Mouse (Mus musculus) embryonic facial prominence, embryonic 11.5 days (tissue): Measurements from ENCODE around the gene Prmt7. TPM values are rescaled to one million over a fixed set of nuclear protein-coding genes. Genes with fewer than 3 reads are reported as not detected.

Experiments used
- ATAC-seq: fragments of 200-750 bp; cut with Nextera tagmentation; replicated peaks from 2 replicates; pipeline ENCODE4 v1.8.0; 2017; ENCODE audit warnings: low read depth; ENCODE audit not compliant: insufficient number of reproducible peaks, low FRiP score, low TSS enrichment
- DNase-seq: peaks from one replicate; pipeline ENCODE4 v3.0.0-alpha.2; 2015; ENCODE audit warnings: low spot score
- H3K27ac ChIP-seq: fragments of 300-500 bp; sonication (generic); replicated peaks from 2 replicates; pipeline ENCODE4 v1.5.1; 2014; ENCODE audit warnings: mild to moderate bottlenecking, low read depth, low read length, control low read depth
- H3K27me3 ChIP-seq: fragments of 300-500 bp; sonication (generic); 2 replicates; pipeline ENCODE4 v1.6.1; 2014; ENCODE audit warnings: mild to moderate bottlenecking, low read length, moderate library complexity, mixed read lengths; ENCODE audit not compliant: control insufficient read depth, insufficient read depth
- H3K36me3 ChIP-seq: fragments of 300-500 bp; sonication (generic); replicated peaks from 2 replicates; pipeline ENCODE4 v1.6.1; 2014; ENCODE audit warnings: low read depth, mild to moderate bottlenecking, low read length, moderate library complexity, mixed read lengths; ENCODE audit not compliant: control insufficient read depth, insufficient read depth
- H3K4me1 ChIP-seq: fragments of 300-500 bp; sonication (generic); 2 replicates; pipeline ENCODE4 v1.6.1; 2014; ENCODE audit warnings: low read length, mixed read lengths; ENCODE audit not compliant: control insufficient read depth, insufficient read depth
- H3K4me2 ChIP-seq: fragments of 300-500 bp; sonication (generic); 2 replicates; pipeline ENCODE4 v1.6.1; 2014; ENCODE audit warnings: low read depth, mild to moderate bottlenecking, control low read depth, low read length, moderate library complexity
- H3K4me3 ChIP-seq: fragments of 300-500 bp; sonication (generic); 2 replicates; pipeline ENCODE4 v1.5.1; 2014; ENCODE audit warnings: low read depth, low read length, control low read depth
- H3K9ac ChIP-seq: fragments of 300-500 bp; sonication (generic); replicated peaks from 2 replicates; pipeline ENCODE4 v1.6.1; 2014; ENCODE audit warnings: mild to moderate bottlenecking, control low read depth, low read length
- H3K9me3 ChIP-seq: fragments of 300-500 bp; sonication (generic); replicated peaks from 2 replicates; pipeline ENCODE4 v1.6.1; 2016; ENCODE audit warnings: mild to moderate bottlenecking, low read length, inconsistent platforms, mixed read lengths; ENCODE audit not compliant: control insufficient read depth
- WGBS: fragments of 180-500 bp; shearing (Covaris S2); extraction: QIAGEN DNeasy Blood & Tissue Kit; methylation state at CpG from one replicate; pipeline ENCODE4 v1.1.7; 2014; 5-methylcytosine and 5-hydroxymethylcytosine counted together
- polyA plus RNA-seq: library from polyadenylated mRNA; unstranded; fragments of >200 nt; fragmentation: Nextera tagmentation; extraction: Ambion mirVana; gene quantifications from 2 replicates; pipeline ENCODE4 v1.2.1, GENCODE M21; 2014

Prmt7 gene
- polyA plus RNA-seq, 1 experiment from 2014 or later: 62.7 TPM

DNA sequence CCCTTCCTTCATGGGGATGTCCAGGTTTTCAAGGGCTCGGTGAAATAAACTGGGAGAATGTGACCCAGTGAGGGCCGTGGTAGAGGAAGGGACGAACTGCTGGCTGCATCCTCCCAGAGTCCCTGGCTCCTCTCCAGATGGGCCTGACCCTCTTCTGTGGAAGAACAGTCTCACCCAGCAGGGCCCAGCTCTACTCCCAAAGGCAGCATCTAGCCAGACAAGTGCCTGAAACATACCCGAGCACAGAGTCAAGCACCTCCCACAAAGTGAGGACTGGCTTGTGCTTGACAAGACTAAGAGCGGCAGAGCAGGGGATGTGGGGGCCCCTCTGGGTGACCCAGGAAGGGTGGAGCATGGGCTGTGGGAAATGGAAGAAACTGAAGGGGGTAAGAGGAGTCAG lies 51.6 kb downstream of the Prmt7 start:
- H3K9ac ChIP-seq: no peak overlapping the region
- no peaks in the 10 kb centered on the region for H3K36me3 ChIP-seq
- no peaks in the 10 kb centered on the region for H3K27me3 ChIP-seq
- no peak for DNase-seq
- WGBS: 75% methylated on average over 5 of the region's 5 CpGs
- no peak for ATAC-seq
- no peaks in the 10 kb centered on the region for H3K9me3 ChIP-seq
- H3K4me2 ChIP-seq: no peak overlapping the region
- no peak overlapping the region for H3K27ac ChIP-seq
- no peak overlapping the region for H3K4me3 ChIP-seq
- H3K4me1 ChIP-seq: no peaks in the 10 kb centered on the region

- Histone ChIP-seq H3K4me2 (no peak overlapping the region), H3K4me3 (no peak overlapping the region), H3K27me3 (no peaks in the 10 kb centered on the region), H3K9me3 (no peaks in the 10 kb centered on the region), H3K27ac (no peak overlapping the region), H3K9ac (no peak overlapping the region), H3K36me3 (no peaks in the 10 kb centered on the region), H3K4me1 (no peaks in the 10 kb centered on the region)
- ATAC-seq (no peak; the same call in 1 of the 2 replicates), DNase-seq (no peak)
- WGBS: 87% methylated on average over 4 of the region's 4 CpGs
Observed at GRCm38 (mm10) chr8:106263928-106264327, 53.2 kb downstream of the Prmt7 start.

DNA sequence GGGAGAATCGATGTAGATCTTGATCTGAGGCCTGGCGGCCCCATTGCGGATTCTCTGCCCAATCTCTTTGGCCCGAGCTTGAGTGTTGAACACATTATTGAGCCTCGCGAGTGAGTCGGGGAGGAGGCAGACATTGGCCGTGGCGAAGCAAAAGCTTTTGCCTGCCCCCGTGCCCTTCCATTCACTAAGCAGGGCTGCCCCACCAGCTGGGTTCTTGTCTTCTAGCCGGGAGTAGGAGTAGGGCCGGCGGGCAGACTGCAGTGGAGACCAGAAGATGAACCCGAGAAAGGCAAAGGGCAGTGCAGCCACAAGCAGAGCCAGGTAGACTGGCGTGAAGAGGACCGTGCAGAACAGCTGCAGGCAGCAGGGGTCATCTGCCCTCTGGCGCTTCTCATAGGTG lies 54.7 kb downstream of the Prmt7 start:
- ATAC-seq: no peak
- no peak overlapping the region for H3K9ac ChIP-seq
- no peaks in the 10 kb centered on the region for H3K27me3 ChIP-seq
- H3K4me1 ChIP-seq: peaks cover 1% of the 10 kb centered on the region
- H3K36me3 ChIP-seq: no peaks in the 10 kb centered on the region
- no peak for DNase-seq
- H3K4me2 ChIP-seq: no peak overlapping the region
- H3K27ac ChIP-seq: no peak overlapping the region
- H3K4me3 ChIP-seq: no peak overlapping the region
- 89% methylated on average over 17 of the region's 17 CpGs for WGBS
- H3K9me3 ChIP-seq: no peaks in the 10 kb centered on the region

- Histone ChIP-seq H3K9ac (no peak overlapping the region), H3K9me3 (no peaks in the 10 kb centered on the region), H3K4me3 (no peak overlapping the region), H3K4me2 (no peak overlapping the region), H3K27me3 (no peaks in the 10 kb centered on the region), H3K27ac (no peak overlapping the region), H3K36me3 (no peaks in the 10 kb centered on the region), H3K4me1 (peaks cover 3% of the 10 kb centered on the region)
- 64% methylated on average over 5 of the region's 5 CpGs for WGBS
- no peak for DNase-seq
- no peak for ATAC-seq
Observed at GRCm38 (mm10) chr8:106268710-106269346, 58.1 kb downstream of the Prmt7 start.

DNA sequence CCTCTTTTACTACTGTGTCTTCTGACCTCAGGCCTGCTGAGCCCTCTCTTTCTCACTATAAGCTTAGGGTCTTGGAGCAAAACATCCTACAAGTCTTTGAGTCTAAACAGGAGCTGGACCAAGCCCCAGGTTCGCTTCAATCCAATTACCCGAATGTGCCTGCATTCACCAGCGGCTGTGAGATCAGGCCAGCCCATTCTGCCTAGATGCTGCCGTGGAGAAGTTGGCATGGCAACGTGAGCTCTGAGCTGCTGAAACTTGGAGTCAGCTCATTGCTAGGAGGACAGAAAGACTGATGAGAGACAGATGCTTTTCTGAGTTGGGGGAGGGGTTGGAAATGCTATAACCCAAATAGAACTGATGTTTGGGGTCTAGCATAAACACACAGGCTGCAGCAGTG lies 60.1 kb downstream of the Prmt7 start:
- DNase-seq (peak; percentile 83), ATAC-seq (peak; percentile 49; the same call in 1 of the 2 replicates)
- WGBS: 11% methylated on average over 5 of the region's 5 CpGs
- H3K27me3 ChIP-seq: no peaks in the 10 kb centered on the region
- H3K27ac ChIP-seq: 0 out of 2 replicates have a peak overlapping the region, but pooled peaks have one; percentile 38
- H3K36me3 ChIP-seq: no peaks in the 10 kb centered on the region
- no peak overlapping the region for H3K4me3 ChIP-seq
- peaks cover 3% of the 10 kb centered on the region for H3K4me1 ChIP-seq
- no peak overlapping the region for H3K9ac ChIP-seq
- no peak overlapping the region for H3K4me2 ChIP-seq
- H3K9me3 ChIP-seq: no peaks in the 10 kb centered on the region

GRCm38 (mm10) chr8:106271378-106271777 lies 60.6 kb downstream of the Prmt7 start:
- 0 out of 2 replicates have a peak overlapping the region, but pooled peaks have one; percentile 6 for H3K9ac ChIP-seq
- H3K4me3 ChIP-seq: no peak overlapping the region
- H3K9me3 ChIP-seq: no peaks in the 10 kb centered on the region
- no peaks in the 10 kb centered on the region for H3K36me3 ChIP-seq
- H3K4me2 ChIP-seq: no peak overlapping the region
- ATAC-seq (no peak), DNase-seq (peak; percentile 32)
- H3K27ac ChIP-seq: peak overlapping the region; percentile 41; the same call in 1 of the 2 replicates
- no peaks in the 10 kb centered on the region for H3K27me3 ChIP-seq
- 50% methylated on average over 4 of the region's 4 CpGs for WGBS
- peaks cover 3% of the 10 kb centered on the region for H3K4me1 ChIP-seq

DNA sequence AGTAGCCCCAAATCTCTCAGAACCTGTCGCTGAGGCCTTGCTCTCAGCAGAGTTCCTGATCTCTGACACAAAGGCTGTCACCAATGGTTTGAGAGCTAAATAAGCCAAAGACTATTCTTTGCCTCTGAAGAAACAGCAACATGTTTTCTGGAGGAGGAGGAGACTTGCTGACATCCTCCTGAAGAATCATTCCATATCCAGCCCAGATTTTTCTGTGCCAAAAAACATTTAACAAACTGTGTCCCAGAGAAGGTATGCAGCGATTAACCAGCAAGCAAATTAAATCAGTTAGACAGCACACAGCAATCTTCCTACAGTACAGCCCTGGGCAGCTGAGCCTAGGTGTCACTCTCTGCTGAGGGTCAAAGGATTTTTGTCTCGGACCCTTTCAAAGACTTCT lies 62.7 kb downstream of the Prmt7 start:
- WGBS: 87% methylated on average over 3 of the region's 3 CpGs

DNA sequence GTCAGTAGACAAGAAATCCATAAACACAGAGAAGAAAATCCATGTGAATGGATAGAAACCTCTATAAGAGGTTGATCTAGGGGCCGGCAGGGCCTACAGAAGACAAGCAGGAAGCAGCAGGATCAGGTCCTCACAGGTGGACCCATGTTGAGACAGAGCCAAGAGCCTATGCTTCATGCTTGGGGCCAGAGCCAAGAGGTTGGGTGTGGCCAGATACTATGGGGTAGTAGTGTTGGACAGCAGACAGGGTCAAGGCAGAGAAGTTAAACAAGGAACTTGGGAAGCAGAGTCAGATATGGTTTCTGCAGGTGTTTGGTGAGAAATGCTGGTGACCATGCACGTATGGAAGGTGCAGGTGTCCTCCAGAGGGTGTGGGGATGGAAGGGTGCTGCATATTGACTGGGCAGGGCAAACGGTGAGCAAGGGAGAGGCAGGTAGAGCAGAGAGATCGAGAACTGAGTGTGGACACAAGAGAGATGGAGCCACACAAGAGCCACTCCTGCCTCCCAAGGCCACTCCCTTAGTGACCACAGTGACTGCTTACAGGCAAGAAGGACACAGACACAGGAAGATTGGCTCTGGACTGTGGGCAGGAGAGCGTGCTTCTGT lies 66.1 kb downstream of the Prmt7 start:
- Histone ChIP-seq H3K4me3 (no peak overlapping the region), H3K27me3 (no peaks in the 10 kb centered on the region), H3K9me3 (no peaks in the 10 kb centered on the region), H3K27ac (no peak overlapping the region), H3K4me1 (no peaks in the 10 kb centered on the region), H3K9ac (no peak overlapping the region), H3K4me2 (no peak overlapping the region), H3K36me3 (no peaks in the 10 kb centered on the region)
- no peak for DNase-seq
- 87% methylated on average over 5 of the region's 5 CpGs for WGBS
- no peak for ATAC-seq

More for the DNA sequence above, 62.7 kb downstream of the Prmt7 start:
- ATAC-seq (no peak), DNase-seq (no peak)
- no peak overlapping the region for H3K4me3 ChIP-seq
- H3K27me3 ChIP-seq: no peaks in the 10 kb centered on the region
- H3K4me2 ChIP-seq: no peak overlapping the region
- no peak overlapping the region for H3K27ac ChIP-seq
- H3K9me3 ChIP-seq: no peaks in the 10 kb centered on the region
- no peaks in the 10 kb centered on the region for H3K36me3 ChIP-seq
- no peak overlapping the region for H3K9ac ChIP-seq
- H3K4me1 ChIP-seq: peaks cover 3% of the 10 kb centered on the region
